Mouse (Mus musculus): ENCODE measurements around the gene Lca5l.

Lca5l gene

GRCm38 (mm10) chr16:96191531-96192506 is at the start of gene Lca5l:
TSS of gene Lca5l (minus strand) at chr16:96192271.
- no peak for TF ChIP-seq GATA4 (IDR thresholded peaks at IDR 0.05; ENCODE audit: insufficient replicate concordance, low read length)

GRCm38 (mm10) chr16:96235366-96235970 is 43.4 kb upstream of the Lca5l start, which contains the start of gene B3galt5:
TSS of gene B3galt5 (plus strand) at chr16:96235801.
- TF ChIP-seq GATA4 (IDR thresholded peaks at IDR 0.05; ENCODE audit: insufficient replicate concordance, low read length): no peak

- no peak for TF ChIP-seq GATA4 (IDR thresholded peaks at IDR 0.05; ENCODE audit: insufficient replicate concordance, low read length)
These were observed 41.9 kb upstream of the Lca5l start for GRCm38 (mm10) chr16:96233996-96234395.

GRCm38 (mm10) chr16:96231974-96232373 is 39.9 kb upstream of the Lca5l start:
- TF ChIP-seq GATA4 (IDR thresholded peaks at IDR 0.05; ENCODE audit: insufficient replicate concordance, low read length): no peak

GRCm38 (mm10) chr16:96231251-96231650 is 39.2 kb upstream of the Lca5l start:
- no peak for TF ChIP-seq GATA4 (IDR thresholded peaks at IDR 0.05; ENCODE audit: insufficient replicate concordance, low read length)

GRCm38 (mm10) chr16:96230411-96230810 is 38.3 kb upstream of the Lca5l start:
- TF ChIP-seq GATA4 (IDR thresholded peaks at IDR 0.05; ENCODE audit: insufficient replicate concordance, low read length): no peak

- no peak for TF ChIP-seq GATA4 (IDR thresholded peaks at IDR 0.05; ENCODE audit: insufficient replicate concordance, low read length)
These were observed 37.0 kb upstream of the Lca5l start for GRCm38 (mm10) chr16:96229044-96229555.

- TF ChIP-seq GATA4 (IDR thresholded peaks at IDR 0.05; ENCODE audit: insufficient replicate concordance, low read length): no peak
These were observed 36.4 kb upstream of the Lca5l start for GRCm38 (mm10) chr16:96228438-96228837.

GRCm38 (mm10) chr16:96222452-96222851 is 30.4 kb upstream of the Lca5l start:
- no peak for TF ChIP-seq GATA4 (IDR thresholded peaks at IDR 0.05; ENCODE audit: insufficient replicate concordance, low read length)

- no peak for TF ChIP-seq GATA4 (IDR thresholded peaks at IDR 0.05; ENCODE audit: insufficient replicate concordance, low read length)
These were observed 29.9 kb upstream of the Lca5l start for GRCm38 (mm10) chr16:96221959-96222358.

GRCm38 (mm10) chr16:96221491-96221890 is 29.4 kb upstream of the Lca5l start:
- no peak for TF ChIP-seq GATA4 (IDR thresholded peaks at IDR 0.05; ENCODE audit: insufficient replicate concordance, low read length)

GRCm38 (mm10) chr16:96213027-96213426 is 21.0 kb upstream of the Lca5l start:
- no peak for TF ChIP-seq GATA4 (IDR thresholded peaks at IDR 0.05; ENCODE audit: insufficient replicate concordance, low read length)

- no peak for TF ChIP-seq GATA4 (IDR thresholded peaks at IDR 0.05; ENCODE audit: insufficient replicate concordance, low read length)
These were observed 18.8 kb upstream of the Lca5l start for GRCm38 (mm10) chr16:96210856-96211255.

GRCm38 (mm10) chr16:96209789-96210188 is 17.7 kb upstream of the Lca5l start:
- no peak for TF ChIP-seq GATA4 (IDR thresholded peaks at IDR 0.05; ENCODE audit: insufficient replicate concordance, low read length)

- TF ChIP-seq GATA4 (IDR thresholded peaks at IDR 0.05; ENCODE audit: insufficient replicate concordance, low read length): no peak
These were observed 9.6 kb upstream of the Lca5l start for GRCm38 (mm10) chr16:96201485-96202232.

Measured in liver, adult (tissue).